Mouse (Mus musculus) heart, embryonic 11.5 days (tissue): ENCODE measurements around the gene Gm9903. TPM values are rescaled to one million over a fixed set of nuclear protein-coding genes. Genes with fewer than 3 reads are reported as not detected.

Source experiments
- ATAC-seq: fragments of 200-750 bp; cut with Nextera tagmentation; replicated peaks from 2 replicates; pipeline ENCODE4 v1.8.0; 2017; ENCODE audit warnings: moderate library complexity; ENCODE audit not compliant: insufficient number of reproducible peaks, low FRiP score, low TSS enrichment
- H3K27ac ChIP-seq: fragments of 300-500 bp; sonication (generic); 2 replicates; pipeline ENCODE4 v1.5.1; 2014; ENCODE audit warnings: mild to moderate bottlenecking, low read depth, low read length
- H3K27me3 ChIP-seq: fragments of 300-500 bp; sonication (generic); 2 replicates; pipeline ENCODE4 v1.6.1; 2014; ENCODE audit warnings: mild to moderate bottlenecking, low read length, mixed read lengths; ENCODE audit not compliant: control insufficient read depth, insufficient read depth
- H3K36me3 ChIP-seq: fragments of 300-500 bp; sonication (generic); 2 replicates; pipeline ENCODE4 v1.6.1; 2014; ENCODE audit warnings: mild to moderate bottlenecking, low read length, moderate library complexity, mixed read lengths; ENCODE audit not compliant: control insufficient read depth, insufficient read depth
- H3K4me1 ChIP-seq: fragments of 300-500 bp; sonication (generic); 2 replicates; pipeline ENCODE4 v1.6.1; 2014; ENCODE audit warnings: low read length; ENCODE audit not compliant: control insufficient read depth, insufficient read depth
- H3K4me2 ChIP-seq: fragments of 300-500 bp; sonication (generic); 2 replicates; pipeline ENCODE4 v1.6.1; 2014; ENCODE audit warnings: mild to moderate bottlenecking, moderate library complexity
- H3K4me3 ChIP-seq: fragments of 300-500 bp; sonication (generic); 2 replicates; pipeline ENCODE4 v1.5.1; 2014; ENCODE audit warnings: low read depth, low read length
- H3K9ac ChIP-seq: fragments of 300-500 bp; sonication (generic); 2 replicates; pipeline ENCODE4 v1.6.1; 2014; ENCODE audit warnings: mild to moderate bottlenecking, low read depth, low read length, moderate library complexity
- H3K9me3 ChIP-seq: fragments of 300-500 bp; sonication (generic); replicated peaks from 2 replicates; pipeline ENCODE4 v1.6.1; 2016; ENCODE audit warnings: low read length; ENCODE audit not compliant: control insufficient read depth
- WGBS: fragments of 180-500 bp; shearing (Covaris S2); extraction: QIAGEN DNeasy Blood & Tissue Kit; methylation state at CpG from one replicate; pipeline ENCODE4 v1.1.7; 2014; ENCODE audit not compliant: insufficient replicate concordance; 5-methylcytosine and 5-hydroxymethylcytosine counted together
- polyA plus RNA-seq: library from polyadenylated mRNA; unstranded; fragments of >200 nt; fragmentation: Nextera tagmentation; extraction: Ambion mirVana; gene quantifications from 2 replicates; pipeline ENCODE4 v1.2.1, GENCODE M21; 2014

Gene Gm9903
- polyA plus RNA-seq, 1 experiment from 2014 or later: 2.0 TPM

- H3K4me1 ChIP-seq: no peaks in the 10 kb centered on the region
- peaks cover 25% of the 10 kb centered on the region for H3K36me3 ChIP-seq
- no peak overlapping the region for H3K4me2 ChIP-seq
- no peak overlapping the region for H3K4me3 ChIP-seq
- no peaks in the 10 kb centered on the region for H3K9me3 ChIP-seq
- no peak for ATAC-seq
- H3K9ac ChIP-seq: no peak overlapping the region
- no peak overlapping the region for H3K27ac ChIP-seq
- 93% methylated on average over 15 of the region's 15 CpGs for WGBS
- no peaks in the 10 kb centered on the region for H3K27me3 ChIP-seq
Observed at GRCm38 (mm10) chr5:33607434-33607833, 22.3 kb upstream of the Gm9903 start.

GRCm38 (mm10) chr5:33609226-33609625 is 20.5 kb upstream of the Gm9903 start:
- H3K27ac ChIP-seq: no peak overlapping the region
- H3K36me3 ChIP-seq: peaks cover 28% of the 10 kb centered on the region
- ATAC-seq: no peak
- H3K4me2 ChIP-seq: no peak overlapping the region
- H3K4me1 ChIP-seq: no peaks in the 10 kb centered on the region
- H3K4me3 ChIP-seq: no peak overlapping the region
- H3K9me3 ChIP-seq: no peaks in the 10 kb centered on the region
- H3K9ac ChIP-seq: no peak overlapping the region
- no peaks in the 10 kb centered on the region for H3K27me3 ChIP-seq
- WGBS: 86% methylated on average over 1 of the region's 1 CpGs

GRCm38 (mm10) chr5:33611795-33612194 is 17.9 kb upstream of the Gm9903 start:
- no peak overlapping the region for H3K27ac ChIP-seq
- no peak overlapping the region for H3K4me2 ChIP-seq
- no peak overlapping the region for H3K9ac ChIP-seq
- H3K36me3 ChIP-seq: peaks cover 25% of the 10 kb centered on the region
- H3K4me1 ChIP-seq: peaks cover 1% of the 10 kb centered on the region; the same call in 1 of the 2 replicates
- H3K27me3 ChIP-seq: no peaks in the 10 kb centered on the region
- ATAC-seq: no peak
- 86% methylated on average over 1 of the region's 1 CpGs for WGBS
- H3K9me3 ChIP-seq: no peaks in the 10 kb centered on the region
- no peak overlapping the region for H3K4me3 ChIP-seq

GRCm38 (mm10) chr5:33614391-33614790 is 15.3 kb upstream of the Gm9903 start:
- peaks cover 4% of the 10 kb centered on the region; the same call in 1 of the 2 replicates for H3K4me1 ChIP-seq
- WGBS: 83% methylated on average over 6 of the region's 6 CpGs
- no peaks in the 10 kb centered on the region for H3K27me3 ChIP-seq
- ATAC-seq: no peak
- peaks cover 14% of the 10 kb centered on the region for H3K36me3 ChIP-seq
- H3K4me2 ChIP-seq: no peak overlapping the region
- no peak overlapping the region for H3K9ac ChIP-seq
- H3K4me3 ChIP-seq: no peak overlapping the region
- no peak overlapping the region for H3K27ac ChIP-seq
- H3K9me3 ChIP-seq: no peaks in the 10 kb centered on the region

GRCm38 (mm10) chr5:33622671-33623070 is 7.1 kb upstream of the Gm9903 start:
- peaks cover under 1% of the 10 kb centered on the region; the same call in 1 of the 2 replicates for H3K4me1 ChIP-seq
- no peak for ATAC-seq
- H3K4me2 ChIP-seq: no peak overlapping the region
- H3K27ac ChIP-seq: no peak overlapping the region
- no peaks in the 10 kb centered on the region for H3K9me3 ChIP-seq
- H3K4me3 ChIP-seq: no peak overlapping the region
- no peak overlapping the region for H3K9ac ChIP-seq
- H3K27me3 ChIP-seq: no peaks in the 10 kb centered on the region
- WGBS: 82% methylated on average over 2 of the region's 2 CpGs
- no peaks in the 10 kb centered on the region; the same call in 1 of the 2 replicates for H3K36me3 ChIP-seq

GRCm38 (mm10) chr5:33623766-33624165 is 6.0 kb upstream of the Gm9903 start:
- no peak overlapping the region for H3K4me3 ChIP-seq
- H3K9ac ChIP-seq: no peak overlapping the region
- no peak for ATAC-seq
- no peaks in the 10 kb centered on the region; the same call in 1 of the 2 replicates for H3K36me3 ChIP-seq
- H3K4me2 ChIP-seq: no peak overlapping the region
- no peaks in the 10 kb centered on the region for H3K27me3 ChIP-seq
- no peaks in the 10 kb centered on the region for H3K9me3 ChIP-seq
- WGBS: 60% methylated on average over 3 of the region's 3 CpGs
- H3K4me1 ChIP-seq: peaks cover 8% of the 10 kb centered on the region
- H3K27ac ChIP-seq: no peak overlapping the region

- H3K9ac ChIP-seq: 0 out of 2 replicates have a peak overlapping the region, but pooled peaks have one; percentile 58
- WGBS: 52% methylated on average over 4 of the region's 4 CpGs
- no peaks in the 10 kb centered on the region for H3K36me3 ChIP-seq
- ATAC-seq: no peak
- H3K4me2 ChIP-seq: peak overlapping the region; percentile 63
- H3K27me3 ChIP-seq: no peaks in the 10 kb centered on the region
- no peaks in the 10 kb centered on the region for H3K9me3 ChIP-seq
- no peak overlapping the region for H3K27ac ChIP-seq
- peaks cover 14% of the 10 kb centered on the region for H3K4me1 ChIP-seq
- peak overlapping the region; percentile 89 for H3K4me3 ChIP-seq
Observed at GRCm38 (mm10) chr5:33627968-33628367, 1.8 kb upstream of the Gm9903 start.

GRCm38 (mm10) chr5:33628820-33629300 is 865 bp upstream of the Gm9903 start:
- H3K9me3 ChIP-seq: no peaks in the 10 kb centered on the region

GRCm38 (mm10) chr5:33630061-33630460 is 336 bp downstream of the Gm9903 start:
- H3K27ac ChIP-seq: peak overlapping the region; percentile 16
- H3K4me2 ChIP-seq: peak overlapping the region; percentile 63
- peak; percentile 53; the same call in 1 of the 2 replicates for ATAC-seq
- WGBS: 4% methylated on average over 9 of the region's 9 CpGs
- H3K4me3 ChIP-seq: peak overlapping the region; percentile 89
- peaks cover 14% of the 10 kb centered on the region for H3K4me1 ChIP-seq
- no peaks in the 10 kb centered on the region for H3K9me3 ChIP-seq
- no peaks in the 10 kb centered on the region for H3K27me3 ChIP-seq
- H3K9ac ChIP-seq: peak overlapping the region; percentile 55
- H3K36me3 ChIP-seq: no peaks in the 10 kb centered on the region

More at GRCm38 (mm10) chr5:33628820-33629300, 865 bp upstream of the Gm9903 start:
- peak overlapping the region; percentile 88 for H3K9ac ChIP-seq
- peak; percentile 40; the same call in 1 of the 2 replicates for ATAC-seq
- H3K4me3 ChIP-seq: peak overlapping the region; percentile 89
- H3K27ac ChIP-seq: peak overlapping the region; percentile 92
- 0% methylated on average over 24 of the region's 24 CpGs for WGBS
- no peaks in the 10 kb centered on the region for H3K27me3 ChIP-seq
- peaks cover 14% of the 10 kb centered on the region for H3K4me1 ChIP-seq
- peak overlapping the region; percentile 63 for H3K4me2 ChIP-seq
- no peaks in the 10 kb centered on the region for H3K36me3 ChIP-seq
